Mouse (Mus musculus) hindbrain, embryonic 11.5 days (tissue): ENCODE data around the gene Gm20458. TPM values are rescaled to one million over a fixed set of nuclear protein-coding genes. Genes with fewer than 3 reads are reported as not detected.

ENCODE experiments used
- ATAC-seq: fragments of 200-750 bp; cut with Nextera tagmentation; 2 replicates; pipeline ENCODE4 v1.8.0; 2017; ENCODE audit warnings: mild to moderate bottlenecking, moderate TSS enrichment, moderate library complexity; ENCODE audit not compliant: low FRiP score
- DNase-seq: peaks from one replicate; pipeline ENCODE4 v3.0.0-alpha.2; 2015; ENCODE audit warnings: low spot score
- H3K27ac ChIP-seq: fragments of 300-500 bp; sonication (generic); 2 replicates; pipeline ENCODE4 v1.5.1; 2014; ENCODE audit warnings: mild to moderate bottlenecking, low read depth, low read length
- H3K27me3 ChIP-seq: fragments of 300-500 bp; sonication (generic); 2 replicates; pipeline ENCODE4 v1.6.1; 2014; ENCODE audit warnings: mild to moderate bottlenecking, low read length, moderate library complexity, mixed read lengths; ENCODE audit not compliant: control insufficient read depth, insufficient read depth
- H3K36me3 ChIP-seq: fragments of 300-500 bp; sonication (generic); 2 replicates; pipeline ENCODE4 v1.6.1; 2014; ENCODE audit warnings: mild to moderate bottlenecking, low read length, moderate library complexity, mixed read lengths; ENCODE audit not compliant: control insufficient read depth, insufficient read depth
- H3K4me1 ChIP-seq: fragments of 300-500 bp; sonication (generic); replicated peaks from 2 replicates; pipeline ENCODE4 v1.6.1; 2014; ENCODE audit warnings: low read length, mixed read lengths; ENCODE audit not compliant: control insufficient read depth, insufficient read depth
- H3K4me2 ChIP-seq: fragments of 300-500 bp; sonication (generic); replicated peaks from 2 replicates; pipeline ENCODE4 v1.6.1; 2014; ENCODE audit warnings: mild to moderate bottlenecking, low read depth, low read length
- H3K4me3 ChIP-seq: fragments of 300-500 bp; sonication (generic); 2 replicates; pipeline ENCODE4 v1.5.1; 2014; ENCODE audit warnings: low read depth, low read length
- H3K9ac ChIP-seq: fragments of 300-500 bp; sonication (generic); 2 replicates; pipeline ENCODE4 v1.6.1; 2014; ENCODE audit warnings: low read depth, low read length
- H3K9me3 ChIP-seq: fragments of 300-500 bp; sonication (generic); 2 replicates; pipeline ENCODE4 v1.6.1; 2016; ENCODE audit warnings: low read length; ENCODE audit not compliant: control insufficient read depth
- WGBS: fragments of 180-500 bp; shearing (Covaris S2); extraction: QIAGEN DNeasy Blood & Tissue Kit; methylation state at CpG from one replicate; pipeline ENCODE4 v1.1.7; 2014; 5-methylcytosine and 5-hydroxymethylcytosine counted together
- polyA plus RNA-seq: library from polyadenylated mRNA; unstranded; fragments of >200 nt; fragmentation: Nextera tagmentation; extraction: Ambion mirVana; gene quantifications from 2 replicates; pipeline ENCODE4 v1.2.1, GENCODE M21; 2014

Gene Gm20458
- polyA plus RNA-seq, 1 experiment from 2014 or later, result 4.8 TPM

DNA sequence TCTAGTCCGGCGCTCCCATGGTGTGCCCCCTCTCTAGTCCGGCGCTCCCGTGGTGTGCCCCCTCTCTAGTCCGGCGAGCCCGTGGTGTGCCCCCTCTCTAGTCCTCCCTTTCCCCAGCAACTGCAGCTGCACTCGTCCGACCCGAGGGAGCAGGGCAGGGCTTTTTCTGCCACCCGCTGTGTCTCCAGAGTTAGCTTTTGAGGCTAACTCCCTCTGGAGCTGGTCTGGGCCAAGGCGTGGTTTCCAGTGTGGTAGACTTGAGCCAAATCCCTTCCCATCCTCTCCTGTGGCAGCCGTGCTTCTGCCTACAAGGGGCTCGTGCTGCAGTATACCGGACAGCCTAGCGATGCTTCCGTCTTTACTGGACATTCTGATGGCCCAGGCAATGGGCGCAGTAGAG lies 47.0 kb downstream of the Gm20458 start:
- Histone ChIP-seq H3K9ac (no peak overlapping the region), H3K4me3 (no peak overlapping the region), H3K4me2 (no peak overlapping the region), H3K27me3 (no peaks in the 10 kb centered on the region), H3K27ac (no peak overlapping the region), H3K9me3 (peaks cover 3% of the 10 kb centered on the region; the same call in 1 of the 2 replicates), H3K36me3 (peaks cover 16% of the 10 kb centered on the region), H3K4me1 (no peaks in the 10 kb centered on the region)
- DNase-seq (no peak), ATAC-seq (no peak)
- 86% methylated on average over 19 of the region's 19 CpGs for whole genome bisulfite sequencing

DNA sequence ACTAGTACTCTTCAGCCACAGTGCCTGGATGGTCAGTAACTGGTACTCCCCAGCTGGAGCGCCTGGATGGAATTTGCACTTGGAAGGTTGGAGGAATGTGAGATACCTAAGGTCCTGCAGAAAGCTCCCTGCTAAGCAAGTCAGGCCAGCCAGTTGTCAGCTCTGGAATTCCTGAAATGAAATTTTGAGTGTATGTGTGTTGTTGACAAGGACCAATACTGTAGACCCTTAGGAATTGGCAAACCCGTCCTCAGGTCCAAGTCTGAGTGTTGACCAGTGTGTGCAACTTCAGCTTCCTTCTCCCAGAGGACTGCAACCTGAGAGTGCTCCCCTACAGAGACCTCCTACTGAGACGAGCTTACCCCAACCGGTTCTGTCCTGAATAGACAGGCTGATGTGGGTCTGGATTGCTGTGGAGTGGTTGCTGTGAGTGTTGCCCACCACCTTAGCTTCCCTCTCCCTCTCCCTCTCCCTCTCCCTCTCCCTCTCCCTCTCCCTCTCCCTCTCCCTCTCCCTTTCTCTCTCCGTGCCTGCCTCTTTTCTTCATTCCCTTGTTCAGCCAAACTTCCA lies 49.9 kb downstream of the Gm20458 start:
- H3K27ac ChIP-seq, result no peak overlapping the region
- no peaks in the 10 kb centered on the region for H3K27me3 ChIP-seq
- H3K4me1 ChIP-seq, result no peaks in the 10 kb centered on the region
- ATAC-seq, result no peak
- H3K4me3 ChIP-seq, result no peak overlapping the region
- 44% methylated on average over 5 of the region's 5 CpGs for WGBS
- DNase-seq, result no peak
- no peak overlapping the region for H3K9ac ChIP-seq
- no peaks in the 10 kb centered on the region for H3K9me3 ChIP-seq
- no peaks in the 10 kb centered on the region for H3K36me3 ChIP-seq
- no peak overlapping the region for H3K4me2 ChIP-seq

DNA sequence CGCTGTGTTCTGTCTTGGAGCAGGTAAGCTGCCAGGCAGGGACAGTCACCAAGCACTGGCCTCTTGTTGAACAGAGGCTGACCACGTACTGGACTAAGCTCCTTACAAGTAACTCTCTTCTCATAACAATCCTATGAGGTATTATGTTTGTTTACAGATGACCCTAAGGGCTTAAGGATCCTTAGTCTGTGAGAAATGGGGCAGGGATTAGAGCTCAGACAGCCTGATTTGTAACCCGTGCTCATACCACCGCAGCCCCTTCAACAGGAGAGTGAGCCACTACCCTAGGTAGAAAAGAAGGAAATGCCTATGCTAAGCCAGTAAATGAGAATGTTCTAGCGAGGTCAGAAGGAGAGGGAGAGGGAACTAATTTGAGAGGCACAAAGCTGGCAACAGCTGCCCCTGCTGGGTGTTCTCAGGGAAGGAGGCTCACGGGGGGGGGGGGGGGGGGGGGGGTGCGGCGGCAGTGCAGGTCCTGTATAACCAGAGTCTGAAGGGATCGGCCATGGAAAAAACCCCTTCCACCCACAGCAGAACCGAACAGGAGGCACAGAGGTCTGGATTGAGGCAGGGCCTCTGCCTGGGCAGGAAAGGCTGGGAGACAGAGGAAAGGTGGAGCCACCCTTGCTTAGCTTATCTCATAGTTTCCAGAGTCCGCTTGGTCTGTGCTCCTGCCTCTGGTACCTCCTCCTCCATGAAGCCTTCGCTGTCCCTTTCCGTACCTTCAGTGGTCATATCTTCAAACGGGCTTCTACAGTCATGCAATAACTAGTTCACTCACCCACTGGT lies 51.5 kb downstream of the Gm20458 start:
- Histone ChIP-seq H3K9ac (no peak overlapping the region), H3K4me3 (no peak overlapping the region), H3K9me3 (no peaks in the 10 kb centered on the region), H3K4me1 (no peaks in the 10 kb centered on the region), H3K36me3 (no peaks in the 10 kb centered on the region), H3K27ac (no peak overlapping the region), H3K27me3 (no peaks in the 10 kb centered on the region), H3K4me2 (no peak overlapping the region)
- 75% methylated on average over 11 of the region's 14 CpGs for WGBS
- ATAC-seq (no peak), DNase-seq (no peak)

GRCm38 (mm10) chr2:164513389-164513788 lies 52.6 kb downstream of the Gm20458 start:
- no peak overlapping the region for H3K4me3 ChIP-seq
- DNase-seq, result no peak
- WGBS, result 76% methylated on average over 8 of the region's 8 CpGs
- H3K27ac ChIP-seq, result no peak overlapping the region
- no peaks in the 10 kb centered on the region for H3K4me1 ChIP-seq
- no peaks in the 10 kb centered on the region for H3K27me3 ChIP-seq
- H3K9ac ChIP-seq, result no peak overlapping the region
- no peaks in the 10 kb centered on the region for H3K36me3 ChIP-seq
- H3K4me2 ChIP-seq, result no peak overlapping the region
- no peak for ATAC-seq
- H3K9me3 ChIP-seq, result no peaks in the 10 kb centered on the region

GRCm38 (mm10) chr2:164514916-164515315 lies 54.1 kb downstream of the Gm20458 start:
- Histone ChIP-seq H3K4me2 (no peak overlapping the region), H3K36me3 (no peaks in the 10 kb centered on the region), H3K9me3 (no peaks in the 10 kb centered on the region), H3K4me1 (no peaks in the 10 kb centered on the region), H3K27ac (no peak overlapping the region), H3K27me3 (no peaks in the 10 kb centered on the region), H3K9ac (no peak overlapping the region), H3K4me3 (no peak overlapping the region)
- 83% methylated on average over 3 of the region's 3 CpGs for WGBS
- DNase-seq (no peak), ATAC-seq (no peak)

- WGBS, result 78% methylated on average over 9 of the region's 9 CpGs
- no peak overlapping the region for H3K9ac ChIP-seq
- H3K4me3 ChIP-seq, result no peak overlapping the region
- H3K27ac ChIP-seq, result no peak overlapping the region
- H3K27me3 ChIP-seq, result no peaks in the 10 kb centered on the region
- H3K4me2 ChIP-seq, result no peak overlapping the region
- H3K4me1 ChIP-seq, result no peaks in the 10 kb centered on the region
- H3K36me3 ChIP-seq, result no peaks in the 10 kb centered on the region
- ATAC-seq, result no peak
- no peak for DNase-seq
- H3K9me3 ChIP-seq, result no peaks in the 10 kb centered on the region
Observed at GRCm38 (mm10) chr2:164515897-164516296, 55.1 kb downstream of the Gm20458 start.

DNA sequence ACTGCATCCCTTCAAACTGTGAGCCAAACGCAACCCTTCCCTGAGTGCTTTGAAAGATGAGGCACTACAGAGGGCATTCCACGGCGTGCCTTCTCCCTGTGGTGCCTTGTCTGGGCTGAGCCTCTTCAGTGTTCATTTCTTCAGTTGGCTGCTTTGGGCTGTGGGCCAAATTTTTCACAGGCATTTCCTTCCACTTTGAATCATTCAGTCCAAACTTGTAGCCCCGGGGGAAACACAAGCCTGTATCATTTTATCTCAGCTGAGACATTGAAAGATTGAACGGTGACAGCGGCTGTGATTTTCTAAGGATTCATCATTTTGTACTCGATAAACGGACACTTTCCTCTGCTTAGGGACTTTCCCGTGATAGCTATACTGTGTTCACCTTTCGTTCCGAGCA lies 55.8 kb downstream of the Gm20458 start:
- no peak overlapping the region for H3K4me3 ChIP-seq
- no peaks in the 10 kb centered on the region for H3K27me3 ChIP-seq
- H3K27ac ChIP-seq, result no peak overlapping the region
- no peak overlapping the region for H3K9ac ChIP-seq
- 92% methylated on average over 11 of the region's 11 CpGs for WGBS
- H3K36me3 ChIP-seq, result no peaks in the 10 kb centered on the region
- H3K4me1 ChIP-seq, result no peaks in the 10 kb centered on the region
- no peak for ATAC-seq
- no peak for DNase-seq
- no peaks in the 10 kb centered on the region for H3K9me3 ChIP-seq
- H3K4me2 ChIP-seq, result no peak overlapping the region

GRCm38 (mm10) chr2:164517485-164518221 lies 56.9 kb downstream of the Gm20458 start:
- DNase-seq (peak; percentile 72), ATAC-seq (no peak)
- Histone ChIP-seq H3K4me3 (no peak overlapping the region), H3K36me3 (no peaks in the 10 kb centered on the region), H3K9me3 (no peaks in the 10 kb centered on the region), H3K4me1 (no peaks in the 10 kb centered on the region), H3K4me2 (no peak overlapping the region), H3K9ac (no peak overlapping the region), H3K27me3 (no peaks in the 10 kb centered on the region), H3K27ac (no peak overlapping the region)
- 35% methylated on average over 9 of the region's 10 CpGs for WGBS
